Mouse (Mus musculus) megakaryocyte, adult 5-6 weeks (primary cell): ENCODE results near the gene Spg7. TPM values are rescaled to one million over a fixed set of nuclear protein-coding genes. Genes with fewer than 3 reads are reported as not detected.
A peak's percentile ranks its signal among the peaks of the same experiment; 100 is the strongest.
"Not testable (repeated sequence)": the region's sequence is repeated elsewhere in the genome, so short reads cannot be mapped to it uniquely, and the experiment has no call there.

Experiments
- ATAC-seq: 2 replicates; pipeline ENCODE4 v1.8.0; 2016; ENCODE audit warnings: mild to moderate bottlenecking, inconsistent platforms; ENCODE audit not compliant: poor library complexity, severe bottlenecking
- total RNA-seq, 2 experiments: library from RNA; stranded (forward) in 1 of 2; stranded (reverse) in 1 of 2; fragments of 153-499, 151-499 nt in 1 of 2; fragments of 221-1000, 200-1000 nt in 1 of 2; gene quantifications; 2 replicates each; pipeline versions ENCODE4 v1.2.3 to v1.2.4; 2015 to 2017

Gene Spg7
- total RNA-seq, 2 experiments from 2014 or later: 39.2 to 56.2 TPM

DNA sequence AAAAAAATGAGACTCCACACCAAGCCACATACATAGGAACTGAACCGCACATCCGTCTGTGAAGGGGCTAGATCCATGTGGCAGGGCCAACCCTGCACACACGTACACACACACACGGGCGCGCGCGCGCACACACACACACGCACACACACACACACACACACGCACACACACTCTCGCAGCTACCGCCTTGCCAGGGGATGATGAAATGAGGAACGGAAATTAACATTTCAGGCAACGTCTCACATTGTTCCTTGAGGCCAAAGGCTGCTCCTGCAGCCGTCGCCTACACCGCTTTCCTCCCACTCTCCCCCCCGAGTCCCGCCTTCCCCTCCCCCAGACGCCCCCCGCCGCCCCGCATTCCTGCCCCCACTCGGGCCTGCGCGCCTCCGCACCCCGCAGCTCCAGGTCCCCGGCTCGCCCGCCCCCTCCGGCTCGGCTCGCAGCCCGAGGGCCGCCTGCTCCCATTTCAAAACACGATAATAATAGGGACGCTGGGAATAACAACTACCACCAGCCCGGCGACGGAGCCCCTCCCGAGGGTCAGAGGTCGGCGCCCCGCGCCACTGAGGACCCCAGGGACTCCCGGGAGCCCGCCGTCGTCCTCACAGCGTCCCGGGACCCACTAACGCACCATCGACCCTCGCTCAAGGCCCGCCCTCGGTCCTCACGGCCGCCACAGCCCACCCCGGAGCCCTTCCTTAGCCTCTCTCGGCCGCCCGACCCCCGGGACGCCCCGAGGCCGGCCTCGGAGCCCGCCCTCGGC is 21.6 kb upstream of the Spg7 start:
- peak; percentile 35 for ATAC-seq

DNA sequence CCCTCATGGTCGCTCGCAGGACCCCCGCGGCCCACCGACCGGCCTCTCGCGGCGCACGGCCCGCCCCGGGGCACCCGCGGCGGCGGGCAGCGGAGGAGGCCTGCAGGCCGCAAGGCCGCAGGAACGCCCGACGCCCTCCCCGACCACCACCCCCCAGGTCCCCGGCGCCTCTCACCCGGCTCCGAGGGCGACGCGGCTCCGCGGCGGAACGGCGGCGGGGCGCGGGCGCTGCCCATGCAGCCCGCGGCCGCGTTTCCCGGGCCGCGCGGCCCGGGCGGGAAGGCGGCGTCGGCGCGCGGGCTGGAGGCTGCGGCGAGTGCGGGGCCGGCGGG is 21.0 kb upstream of the Spg7 start:
- no peak for ATAC-seq

DNA sequence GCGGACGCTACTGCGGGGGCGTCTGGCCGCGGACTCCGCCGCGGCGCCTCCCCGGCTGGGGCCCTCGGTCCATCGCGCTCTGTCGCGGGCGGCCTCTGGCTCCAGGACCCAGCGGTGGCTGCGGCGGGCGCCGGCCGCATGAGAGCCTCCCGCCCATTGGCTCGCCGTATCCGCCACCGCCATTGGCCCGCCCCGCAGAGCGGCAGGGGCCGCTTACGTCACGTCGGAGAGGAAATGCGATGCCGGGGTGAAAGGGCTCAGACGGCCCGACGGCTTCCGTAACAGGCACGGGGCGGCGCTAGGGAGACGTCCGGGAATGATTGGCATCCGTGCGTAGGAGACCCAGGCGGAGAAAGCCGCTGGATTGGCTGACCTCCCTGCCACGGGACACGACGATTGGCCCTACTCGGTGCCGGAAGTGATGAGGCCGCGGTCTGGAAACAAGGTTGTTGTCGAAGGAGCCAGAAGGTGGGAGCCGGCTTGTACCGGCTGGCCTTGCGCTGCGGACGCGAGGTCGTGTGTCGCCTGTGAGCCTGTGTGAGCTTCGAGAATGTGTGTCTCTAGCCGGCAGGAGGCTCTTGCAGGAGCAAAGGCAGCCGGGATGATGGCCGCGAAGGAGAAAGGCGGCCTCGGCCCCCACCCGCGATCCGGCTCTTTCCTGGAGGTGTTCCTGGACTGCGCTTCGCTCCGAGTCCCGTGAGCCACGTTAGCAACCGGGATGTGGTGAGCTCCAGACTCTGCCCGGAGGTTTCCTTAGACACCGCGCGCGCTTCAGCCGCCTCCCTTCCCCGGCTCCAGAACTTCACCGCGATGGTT is 20.4 kb upstream of the Spg7 start, which contains the start of gene Ankrd11:
Ankrd11 (minus strand) TSS at position 120 of the 816 bp plus-strand sequence.
- ATAC-seq: peak; percentile 84

DNA sequence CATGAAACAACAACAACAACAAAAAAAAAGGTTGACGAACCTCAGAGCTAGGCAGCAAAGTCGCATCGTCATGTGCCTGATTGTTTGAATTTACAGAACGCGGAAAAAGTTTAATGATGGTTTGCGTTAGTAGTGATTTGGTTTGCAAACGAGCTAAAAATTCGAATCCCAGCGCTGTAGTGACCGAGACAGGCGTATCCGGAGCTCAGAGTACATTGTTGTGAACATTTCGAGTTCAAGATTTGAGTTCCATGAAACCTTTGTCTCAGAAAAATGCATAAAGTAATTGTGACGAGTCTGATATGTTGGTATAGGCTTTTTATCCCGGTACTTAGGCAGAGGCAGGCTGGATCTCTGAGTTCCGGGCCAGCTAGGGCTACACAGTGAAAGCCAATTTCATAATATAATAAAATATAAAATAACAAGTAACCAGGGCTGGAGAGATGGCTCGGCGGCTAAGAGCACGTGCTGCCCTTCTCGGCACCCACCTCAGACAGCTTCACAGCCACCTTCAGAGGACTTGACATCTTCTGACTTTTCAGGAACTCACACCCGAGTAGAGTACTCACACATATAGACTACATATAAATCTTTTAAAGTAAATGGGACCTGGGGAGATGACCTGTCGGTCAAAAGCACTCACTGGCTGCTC is 19.6 kb upstream of the Spg7 start:
- ATAC-seq: no peak

DNA sequence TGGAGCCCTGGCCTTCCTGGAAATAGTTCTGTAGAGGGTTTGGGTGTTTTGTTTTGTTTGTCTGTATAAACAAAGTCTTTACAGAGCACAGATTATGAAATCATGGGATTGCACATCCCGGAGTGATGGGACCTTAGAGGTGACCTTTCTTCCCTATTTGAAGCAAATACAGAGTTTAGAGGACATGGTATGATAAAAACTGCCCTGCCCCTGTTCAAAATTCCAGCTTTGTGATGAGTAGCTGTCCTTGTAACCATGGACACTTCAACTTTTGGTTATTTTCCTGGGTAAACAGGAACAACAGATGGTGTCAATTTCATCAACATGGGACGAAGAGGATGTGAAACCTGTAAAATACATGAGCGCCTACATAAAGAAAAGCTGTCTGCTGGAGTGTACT is 18.8 kb upstream of the Spg7 start:
- ATAC-seq: 0 out of 2 replicates have a peak, but pooled peaks have one; percentile 8

DNA sequence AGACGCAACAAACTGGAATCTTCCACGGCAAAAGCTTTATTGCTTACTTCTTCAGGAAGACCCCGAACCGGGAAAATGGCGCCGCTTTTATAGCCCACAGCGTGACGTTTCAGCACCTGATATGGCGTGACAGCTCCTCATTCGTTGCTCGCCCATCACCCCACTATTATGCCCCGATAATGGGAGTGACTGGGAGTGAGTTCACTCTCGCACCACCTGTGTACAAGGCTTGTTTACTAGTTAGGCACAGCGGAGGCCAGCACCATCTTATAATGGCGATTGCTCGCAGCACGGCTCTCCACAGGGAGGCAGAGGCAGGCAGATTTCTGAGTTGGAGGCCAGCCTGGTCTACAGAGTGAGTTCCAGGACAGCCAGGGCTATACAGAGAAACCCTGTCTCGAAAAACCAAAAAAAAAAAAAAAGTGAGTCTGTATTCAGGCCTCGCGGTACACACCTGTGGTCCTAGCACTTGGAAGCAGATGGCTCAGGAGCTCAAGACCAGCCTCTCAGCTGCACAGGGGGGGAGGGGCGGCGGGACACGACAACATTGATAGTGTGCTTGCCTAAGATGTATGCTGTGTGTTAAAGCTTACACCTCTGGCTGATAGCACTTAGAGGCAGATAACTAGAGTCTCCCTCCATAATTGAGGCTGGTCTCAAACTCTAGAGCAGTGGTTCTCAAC is 17.9 kb upstream of the Spg7 start:
- ATAC-seq: not testable (repeated sequence)

DNA sequence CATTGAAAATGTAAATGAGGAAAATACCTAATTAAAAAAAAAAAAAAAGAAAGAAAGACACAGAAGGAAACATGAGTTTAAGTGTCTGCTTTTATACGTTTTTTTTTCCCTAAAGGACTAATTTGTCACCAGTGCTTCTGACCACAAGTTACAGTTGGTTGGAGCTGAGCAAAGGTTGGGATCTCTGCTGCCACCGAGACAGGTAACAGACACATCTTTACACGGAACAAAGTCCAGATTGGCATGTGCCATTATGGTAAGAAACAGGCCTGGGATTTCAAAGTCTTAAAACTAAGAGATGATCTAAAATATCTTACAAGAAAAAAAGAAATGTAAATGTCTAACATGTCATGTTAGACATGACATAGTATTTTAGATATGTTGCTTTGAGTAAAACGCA is 16.0 kb upstream of the Spg7 start:
- no peak for ATAC-seq

DNA sequence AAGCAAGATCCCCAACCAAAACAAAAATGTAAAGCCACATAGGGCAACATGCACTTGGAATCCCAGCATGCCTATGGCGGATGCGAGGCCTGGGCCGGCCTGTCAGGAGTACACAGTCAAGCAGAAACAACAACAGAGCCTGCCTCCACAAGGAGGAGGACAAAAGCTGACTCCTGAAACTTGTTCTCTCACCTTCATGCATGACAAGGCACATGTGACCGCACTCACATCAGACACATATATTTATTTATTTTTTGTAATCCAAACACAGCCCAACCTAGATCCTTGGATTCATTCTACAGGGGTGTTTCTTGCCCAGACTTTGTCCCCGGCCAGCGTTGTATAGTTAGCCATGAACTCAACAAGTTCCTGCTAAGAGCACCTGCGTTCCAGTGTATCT is 14.9 kb upstream of the Spg7 start:
- ATAC-seq: no peak

DNA sequence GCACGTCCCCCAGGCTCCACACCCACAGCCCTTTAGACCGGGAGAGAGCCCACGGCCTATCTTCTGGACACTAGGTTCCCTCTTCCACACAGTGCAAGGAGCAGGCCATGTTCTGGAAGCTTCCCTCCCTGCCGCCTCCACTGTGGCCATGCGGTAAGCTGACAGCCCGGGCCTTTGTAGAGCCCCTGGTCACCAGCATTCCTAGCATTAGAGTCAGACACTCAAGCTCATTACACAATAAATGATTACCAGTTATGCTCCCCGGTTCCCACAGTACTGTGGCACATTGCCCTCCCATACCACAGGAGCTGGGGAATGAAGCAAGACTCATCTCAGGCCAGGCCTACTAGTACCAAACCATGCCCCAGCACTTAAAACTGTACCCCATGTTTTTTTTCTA is 14.3 kb upstream of the Spg7 start:
- ATAC-seq: no peak

DNA sequence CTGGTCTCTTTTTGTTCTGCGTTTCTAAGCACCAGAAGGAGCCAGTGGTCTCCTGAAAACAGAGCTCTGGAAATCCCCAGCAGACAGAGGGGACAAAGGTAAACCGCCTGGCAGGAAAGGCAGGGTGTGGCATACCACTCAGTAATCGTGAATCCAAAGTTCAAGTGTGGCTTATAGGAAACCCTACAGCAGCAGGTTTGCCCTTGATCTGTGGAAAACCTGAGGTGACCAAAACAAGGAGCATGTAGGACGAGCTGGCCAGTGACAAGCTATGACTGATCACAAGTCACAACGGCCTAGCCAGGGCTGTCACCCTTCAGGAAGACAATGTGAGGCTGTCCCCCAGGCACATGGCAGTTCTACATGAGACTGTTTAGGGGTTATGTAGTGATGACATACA is 11.3 kb upstream of the Spg7 start:
- ATAC-seq: no peak

DNA sequence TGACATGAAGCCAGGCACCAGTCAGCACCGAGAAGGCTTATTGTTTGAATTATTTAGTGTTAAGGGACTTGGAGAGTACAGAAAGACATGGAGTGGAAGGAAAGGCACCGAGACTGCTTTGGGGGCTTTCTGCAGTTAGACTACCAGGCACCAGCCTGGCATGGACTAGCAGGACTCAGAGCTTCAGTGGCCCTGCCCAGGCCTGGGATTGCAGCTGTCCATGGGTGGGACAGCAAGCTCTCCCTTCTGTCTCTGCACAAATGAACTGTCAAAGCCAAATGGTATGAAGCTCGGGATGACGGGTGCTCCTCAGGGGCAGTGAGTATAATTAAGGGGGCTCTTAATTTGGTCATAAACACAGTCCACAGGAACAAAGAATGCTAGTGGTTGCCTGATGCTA is 1.3 kb downstream of the Spg7 start:
- ATAC-seq: no peak

DNA sequence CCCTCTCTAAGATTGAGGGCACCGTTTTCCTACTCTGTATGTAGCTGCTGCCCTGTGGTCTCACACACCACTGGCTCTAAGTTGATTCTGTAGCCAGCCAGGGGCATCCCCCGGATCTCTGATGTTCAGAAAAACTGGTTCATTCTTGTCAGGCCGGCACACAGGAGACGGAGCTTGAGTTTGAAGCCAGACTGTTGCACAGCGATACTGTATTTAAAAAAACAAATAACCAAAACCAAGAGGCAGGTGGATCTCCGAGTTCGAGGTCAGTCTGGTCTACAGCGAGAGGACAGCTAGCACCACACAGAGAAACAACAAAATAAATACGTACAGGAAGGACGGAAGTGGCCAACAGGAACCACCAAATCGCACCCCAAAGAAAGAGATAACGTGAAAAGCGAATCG is 2.1 kb downstream of the Spg7 start:
- peak; percentile 56 for ATAC-seq

DNA sequence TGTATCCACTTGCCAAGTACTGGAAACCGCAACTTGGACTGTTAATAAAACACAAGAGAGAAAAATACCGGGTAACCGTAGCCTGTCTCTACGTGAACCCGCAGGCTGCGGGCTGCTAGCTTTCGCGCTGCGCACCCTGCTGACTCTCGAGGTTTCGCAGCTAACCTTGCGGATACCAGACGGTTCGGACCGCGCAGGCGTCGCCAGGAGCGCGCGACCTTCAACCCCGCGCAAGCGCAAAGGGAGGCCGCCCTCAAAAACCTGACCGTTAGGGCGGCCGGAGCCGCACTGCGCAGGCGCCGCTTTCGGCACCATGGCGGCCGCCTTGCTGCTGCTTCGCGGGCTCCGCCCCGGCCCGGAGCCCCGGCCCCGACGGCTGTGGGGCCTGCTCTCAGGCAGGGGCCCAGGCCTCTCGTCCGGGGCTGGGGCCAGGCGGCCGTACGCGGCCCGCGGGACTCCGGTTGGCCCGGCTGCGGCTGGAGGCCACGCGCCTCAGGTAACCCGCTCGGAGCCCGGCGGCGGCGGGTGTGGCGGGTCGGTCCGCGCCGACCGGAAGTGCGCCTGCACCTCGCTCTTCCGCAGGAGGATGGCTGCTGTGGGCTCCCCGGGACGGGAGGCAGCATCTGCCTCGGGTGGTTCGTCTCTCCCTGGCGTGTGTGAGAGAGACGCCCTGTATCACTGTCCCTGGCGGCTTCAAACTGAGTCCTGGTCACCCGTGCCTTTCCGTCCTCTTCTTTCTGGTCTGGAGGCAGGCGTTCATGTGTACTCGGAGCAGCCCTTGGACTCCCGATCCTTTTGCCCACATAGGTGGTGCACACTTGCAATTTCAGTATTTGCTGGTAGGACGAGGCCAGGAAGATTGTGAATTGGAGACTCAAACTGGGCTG is 2.7 kb downstream of the Spg7 start:
- peak; percentile 94 for ATAC-seq

DNA sequence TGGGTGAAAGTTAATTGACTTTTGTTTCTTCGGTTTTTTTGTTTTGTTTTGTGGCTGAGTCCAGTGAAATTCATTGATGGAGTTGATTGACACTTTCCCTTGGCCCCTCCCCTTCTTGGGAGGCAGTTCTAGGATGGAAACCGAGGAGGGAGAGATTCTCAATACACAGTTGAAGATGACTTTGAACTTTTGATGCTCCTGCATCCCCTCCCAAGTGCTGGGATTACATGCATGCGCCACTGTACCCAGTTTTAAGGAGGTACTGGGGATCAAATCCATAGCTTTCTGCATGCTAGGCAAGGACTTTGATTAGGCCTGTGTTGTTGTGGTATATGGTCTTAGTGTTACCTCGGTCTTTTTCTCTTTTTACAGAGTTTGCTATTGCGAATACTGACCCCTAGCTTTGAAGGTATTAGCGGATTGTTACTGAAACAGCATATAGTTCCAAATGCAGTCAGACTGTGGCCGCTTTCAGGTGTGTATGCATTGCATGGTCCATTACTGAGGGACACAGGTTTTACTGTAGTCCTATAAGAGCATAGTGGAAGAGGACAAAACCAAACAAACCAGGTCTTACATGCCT is 3.5 kb downstream of the Spg7 start:
- no peak for ATAC-seq

DNA sequence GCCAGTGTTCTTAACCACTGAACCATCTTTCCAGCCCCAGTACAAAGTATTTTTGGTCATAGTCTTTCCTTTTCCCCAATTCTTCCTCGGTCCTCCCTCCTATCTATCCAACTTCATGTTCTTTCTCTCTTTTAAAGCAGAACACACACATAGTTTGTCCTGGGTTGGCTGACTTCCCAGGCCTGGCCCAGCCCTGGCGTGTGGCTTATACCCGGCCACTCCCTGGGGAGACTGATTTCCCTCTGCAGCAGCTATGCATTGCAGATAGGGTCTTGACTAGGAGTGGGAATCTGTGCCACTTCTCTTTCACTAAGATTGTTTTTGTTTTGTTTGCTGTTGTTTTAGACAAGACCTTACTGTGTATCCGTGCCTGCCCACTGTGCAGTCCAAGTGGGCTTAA is 8.4 kb downstream of the Spg7 start:
- no peak for ATAC-seq

DNA sequence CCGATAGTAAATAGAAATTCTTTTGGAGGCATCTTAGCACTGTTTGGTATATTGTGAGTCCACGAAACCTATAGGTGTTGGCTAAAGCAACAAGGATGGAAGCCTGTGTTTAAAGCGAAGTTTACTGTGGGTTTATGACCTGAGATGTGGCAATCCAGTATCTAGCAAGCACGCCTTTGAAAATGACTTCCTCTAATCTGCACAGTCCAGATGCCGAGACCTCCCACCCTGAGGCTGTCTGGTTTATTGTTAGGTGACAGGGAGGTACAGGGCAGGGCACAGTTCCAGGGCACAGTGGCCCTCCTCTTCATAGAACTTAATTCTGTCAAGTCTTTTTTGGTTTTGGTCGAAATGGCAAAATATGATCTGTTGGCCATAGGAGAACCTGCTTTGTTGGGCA is 14.5 kb downstream of the Spg7 start:
- peak; percentile 77 for ATAC-seq

DNA sequence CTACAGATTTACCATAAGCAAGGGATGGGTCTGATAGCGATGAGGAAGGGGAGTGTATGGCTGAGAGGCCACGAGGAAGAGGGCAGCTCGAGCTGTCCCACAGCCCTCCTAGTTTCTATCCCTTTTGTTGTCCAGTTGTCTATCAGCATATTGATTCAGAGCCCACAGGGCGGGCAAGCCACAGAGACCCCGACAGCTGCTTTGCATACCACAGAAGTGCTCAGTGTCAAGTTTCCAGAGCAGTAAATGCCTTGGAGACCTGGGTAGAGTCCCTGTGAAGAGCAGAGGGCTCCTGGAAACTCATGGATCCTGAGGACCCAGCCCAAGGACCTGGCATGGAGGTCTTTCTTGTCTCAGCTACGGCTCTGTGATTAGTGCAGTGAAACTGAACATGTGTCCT is 20.3 kb downstream of the Spg7 start:
- no peak for ATAC-seq

DNA sequence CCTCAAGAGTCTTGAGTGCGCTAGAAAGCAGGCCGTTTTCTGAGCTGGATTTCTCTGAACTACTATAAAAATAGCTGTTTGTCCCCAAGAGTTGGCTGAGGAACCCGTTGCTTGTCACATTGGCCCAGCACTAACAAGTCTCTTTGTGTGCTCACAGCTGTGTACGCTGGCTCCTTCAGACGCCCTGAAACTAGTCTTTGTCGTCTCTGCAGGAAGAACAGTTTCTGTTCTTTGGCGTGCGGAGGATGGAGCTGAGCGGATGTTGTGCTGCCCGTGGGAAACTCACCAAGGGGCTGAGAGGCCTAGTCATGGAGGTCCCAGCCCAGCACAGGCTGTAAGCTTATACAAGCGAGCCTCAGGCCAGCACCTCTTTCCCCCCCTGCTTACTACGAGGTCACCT is 20.9 kb downstream of the Spg7 start:
- no peak for ATAC-seq

DNA sequence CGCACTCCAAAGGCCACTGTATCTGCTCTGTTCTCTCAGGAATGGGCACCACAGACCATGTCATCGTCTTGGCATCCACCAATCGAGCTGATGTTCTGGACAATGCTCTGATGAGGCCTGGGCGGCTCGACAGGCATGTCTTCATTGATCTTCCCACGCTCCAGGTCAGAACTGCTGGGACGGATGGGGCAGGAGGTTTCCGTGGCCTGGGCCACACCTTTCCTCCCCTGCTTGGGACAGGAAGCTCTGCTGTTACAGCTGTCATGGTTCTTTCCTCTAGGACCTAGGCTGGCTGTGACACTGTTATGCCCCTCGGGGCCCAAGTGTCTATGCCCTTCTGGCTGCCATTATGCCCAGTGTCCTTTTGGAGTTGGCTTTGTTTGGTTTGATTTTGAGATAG is 24.5 kb downstream of the Spg7 start:
- no peak for ATAC-seq

DNA sequence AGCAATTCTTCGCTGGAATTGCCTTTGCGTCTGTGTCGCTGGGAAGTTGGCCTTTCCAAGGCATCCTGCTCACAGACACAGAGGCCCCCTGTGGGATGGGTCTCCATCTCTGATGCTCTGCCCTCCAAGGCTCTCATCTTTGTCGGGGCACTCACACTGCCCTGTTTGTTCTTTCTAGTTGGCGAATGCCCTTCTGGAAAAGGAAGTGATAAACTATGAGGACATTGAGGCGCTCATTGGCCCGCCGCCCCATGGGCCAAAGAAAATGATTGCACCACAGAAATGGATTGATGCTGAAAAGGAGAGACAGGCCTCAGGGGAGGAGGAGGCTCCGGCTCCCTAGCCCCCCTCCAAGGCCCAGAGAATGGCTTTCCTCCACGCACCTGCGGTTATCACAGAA is 34.5 kb downstream of the Spg7 start:
- no peak for ATAC-seq
